Mouse (Mus musculus) left cerebral cortex, postnatal 36 days (tissue): ENCODE data around the gene Sclt1. TPM values are rescaled to one million over a fixed set of nuclear protein-coding genes. Genes with fewer than 3 reads are reported as not detected.
"Not testable (repeated sequence)": the region's sequence is repeated elsewhere in the genome, so short reads cannot be mapped to it uniquely, and the experiment has no call there.

Source experiments
- DNase-seq, 2 experiments: peaks; one replicate each; pipeline ENCODE4 v3.0.0; 2021 to 2022; ENCODE audit warnings: low spot score in 2 of 2, mixed read lengths in 1 of 2
- intact Hi-C: fragments of 180-260 bp; cut with DNase I; formaldehyde crosslinking; loops from one replicate; pipeline ENCODE4 v1.15.1; 2025
- total RNA-seq, 2 experiments: library from RNA; stranded (reverse); gene quantifications; 2 replicates each; pipeline ENCODE4 v1.2.3; 2021

The Sclt1 gene
- total RNA-seq, result 10 to 100 TPM; 13.0 to 21.4 TPM

GRCm38 (mm10) chr3:41742278-41742934 lies at the start of gene Sclt1, which contains the start of gene D3Ertd751e:
Gene Sclt1, minus strand, starts transcription at chr3:41742514.
Gene D3Ertd751e, plus strand, starts transcription at chr3:41742611.
- intact Hi-C loops, result loop anchor here (5.0 kb wide), 1 partner anchor 560 kb away; no protein-coding TSS in a partner anchor
- peak; percentile 98 for DNase-seq

GRCm38 (mm10) chr3:41762091-41762490 lies 19.8 kb upstream of the Sclt1 start:
- DNase-seq, result no peak
- intact Hi-C loops, result no loop called here

DNA sequence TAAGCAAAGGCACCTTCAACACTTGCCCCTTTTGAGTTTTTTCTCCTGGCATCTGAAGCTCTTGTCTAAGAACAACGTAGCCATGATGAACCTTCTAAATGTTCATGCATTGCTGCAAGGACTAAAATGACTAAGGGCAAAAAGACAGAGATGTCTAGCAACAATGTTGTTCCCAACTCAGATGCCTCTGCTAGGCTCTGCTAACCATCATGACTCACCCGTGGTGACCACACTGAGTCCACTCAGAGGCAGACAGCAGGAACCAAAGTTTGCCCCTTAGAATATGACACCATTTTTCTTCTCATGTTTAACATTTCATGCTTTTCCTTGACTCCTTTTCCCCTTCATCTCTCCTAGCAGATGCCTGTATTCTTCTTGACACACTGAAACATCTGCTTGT lies 12.2 kb upstream of the Sclt1 start:
- intact Hi-C loops, result no loop called here

GRCm38 (mm10) chr3:41743436-41743835 lies 1.1 kb upstream of the Sclt1 start:
- no peak for DNase-seq
- intact Hi-C loops, result loop anchor here (5.0 kb wide), 1 partner anchor 561 kb away; no protein-coding TSS in a partner anchor

More for the DNA sequence above, 12.2 kb upstream of the Sclt1 start:
- DNase-seq, result no peak

DNA sequence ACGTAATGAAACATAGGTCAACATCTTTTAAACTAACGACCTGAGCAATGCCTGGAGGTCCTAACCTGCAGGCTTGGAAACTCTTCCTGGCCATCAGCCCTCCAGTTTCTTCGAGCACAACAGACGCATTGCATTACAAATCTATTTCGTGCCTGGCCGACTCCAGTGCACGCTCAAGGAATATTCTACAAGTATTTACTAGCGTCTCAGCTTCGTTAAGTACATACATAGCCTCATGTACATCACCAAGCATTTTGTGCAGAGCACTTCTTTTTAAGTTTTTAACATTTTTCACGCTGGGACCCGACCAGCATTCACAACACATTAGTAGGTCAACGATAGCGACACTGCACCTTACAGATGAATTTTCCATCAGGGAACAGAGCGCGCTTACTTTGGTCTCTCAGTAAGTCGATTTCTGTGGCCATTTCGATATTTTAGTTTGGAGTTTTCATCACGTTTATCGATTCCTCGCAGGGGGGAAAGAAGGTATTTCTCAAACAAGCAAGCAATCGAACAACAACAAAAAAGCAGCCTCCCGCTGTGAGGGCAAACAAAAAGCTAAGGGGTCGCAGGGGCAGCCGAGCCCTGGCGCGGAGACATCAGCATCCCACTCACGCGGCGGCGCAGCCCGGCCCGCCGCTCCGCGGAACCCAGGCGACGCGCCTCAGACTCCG lies 575 bp downstream of the Sclt1 start:
- intact Hi-C loops, result loop anchor here (5.0 kb wide), 1 partner anchor 559 kb away; no protein-coding TSS in a partner anchor
- DNase-seq, result peak in 1 of 2 experiments; percentile 6

- intact Hi-C loops, result no loop called here
- no peak for DNase-seq
These were observed 46.6 kb downstream of the Sclt1 start for GRCm38 (mm10) chr3:41695681-41696080.

- DNase-seq, result no peak
- intact Hi-C loops, result no loop called here
These were observed 49.7 kb downstream of the Sclt1 start for GRCm38 (mm10) chr3:41692440-41693142.

- intact Hi-C loops, DNase-seq: not testable (repeated sequence)
These were observed 52.1 kb downstream of the Sclt1 start for GRCm38 (mm10) chr3:41690114-41690640.

GRCm38 (mm10) chr3:41686396-41686795 lies 55.9 kb downstream of the Sclt1 start:
- intact Hi-C loops, result no loop called here
- DNase-seq, result no peak

DNA sequence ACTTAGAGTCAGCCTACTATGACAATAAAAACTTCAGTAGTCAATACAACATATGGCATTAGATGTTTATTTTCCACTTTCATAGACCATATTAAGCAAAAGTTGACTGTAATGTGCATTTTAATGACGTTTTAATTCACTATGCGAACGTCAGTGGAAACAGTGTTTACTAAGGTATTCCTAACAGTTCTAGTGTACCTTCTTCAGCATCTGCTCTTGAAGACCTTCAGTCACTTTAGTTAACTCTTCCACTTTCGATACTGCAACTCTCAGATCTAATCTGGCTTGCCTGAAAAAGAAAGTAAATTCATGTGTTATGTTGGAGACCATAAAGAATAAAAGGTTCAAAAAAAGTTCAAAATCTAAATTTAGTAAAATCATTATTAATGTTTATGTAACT lies 60.2 kb downstream of the Sclt1 start:
- no peak for DNase-seq

DNA sequence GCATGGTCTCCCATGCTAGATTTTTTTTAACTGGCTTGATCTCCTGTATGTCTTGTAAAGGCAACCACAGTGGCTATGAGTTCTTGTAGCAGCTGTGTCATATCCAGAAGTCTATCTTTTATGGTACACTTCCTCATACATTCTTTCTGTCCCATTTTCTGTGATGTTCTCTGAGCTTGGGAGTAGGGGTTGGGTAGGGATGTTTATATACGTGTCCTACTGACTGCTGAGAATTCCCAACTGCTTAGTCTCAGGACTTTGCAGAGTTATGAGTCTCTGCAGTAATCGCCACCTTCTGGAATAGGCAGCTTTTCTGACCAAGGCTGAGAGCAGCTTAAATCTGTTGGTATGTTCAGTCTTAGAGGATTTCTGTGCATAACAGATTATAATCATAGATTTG lies 65.7 kb downstream of the Sclt1 start:
- no peak for DNase-seq
- intact Hi-C loops, result no loop called here

More for the DNA sequence above, 60.2 kb downstream of the Sclt1 start:
- intact Hi-C loops, result no loop called here

- intact Hi-C loops, result no loop called here
- DNase-seq, result no peak
These were observed 67.5 kb downstream of the Sclt1 start for GRCm38 (mm10) chr3:41674778-41675177.

- intact Hi-C loops, result no loop called here
- DNase-seq, result no peak
These were observed 86.7 kb downstream of the Sclt1 start for GRCm38 (mm10) chr3:41655642-41656041.

GRCm38 (mm10) chr3:41620971-41621370 lies 121.3 kb downstream of the Sclt1 start:
- intact Hi-C loops, result no loop called here
- DNase-seq, result no peak

DNA sequence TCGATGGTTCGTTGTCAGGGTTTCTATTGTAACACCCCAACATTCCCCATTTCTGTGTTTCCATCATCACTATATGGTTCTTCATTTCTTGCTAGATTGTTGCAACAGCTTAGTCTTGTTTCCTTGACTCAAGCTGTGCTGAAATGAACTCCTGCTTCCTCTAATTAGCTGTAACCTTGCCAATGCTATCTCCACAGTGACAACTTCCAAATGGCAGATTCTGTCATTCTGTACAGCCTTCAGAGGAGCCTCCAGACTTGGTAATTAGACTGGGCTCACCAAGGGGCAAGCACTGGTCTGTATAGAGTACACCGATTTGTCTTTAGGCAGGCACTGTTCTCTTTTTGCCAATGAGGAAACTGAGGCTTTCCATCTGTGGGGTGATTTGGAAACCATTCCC lies 123.8 kb downstream of the Sclt1 start:
- intact Hi-C loops, result no loop called here
- DNase-seq, result no peak

DNA sequence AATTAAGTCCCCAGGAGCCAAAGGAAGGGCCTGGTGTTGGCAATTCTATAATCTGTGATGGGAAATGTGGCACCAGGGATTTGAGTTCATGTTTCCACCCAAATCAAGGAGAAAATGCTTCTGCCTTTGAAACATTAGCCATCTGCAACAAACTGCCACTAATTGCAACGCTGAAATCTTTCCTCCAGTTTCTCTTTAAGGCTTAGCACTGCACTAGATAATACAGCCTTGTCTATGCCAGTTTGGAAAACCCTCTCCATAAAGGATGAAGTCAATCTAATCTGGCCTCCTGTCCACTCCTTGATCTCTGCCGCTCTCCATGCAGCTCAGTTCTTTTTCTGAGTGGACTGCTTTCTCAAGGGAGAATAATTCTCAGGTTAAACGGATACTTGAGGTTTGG lies 124.3 kb downstream of the Sclt1 start:
- DNase-seq, result no peak
- intact Hi-C loops, result no loop called here

- intact Hi-C loops, result no loop called here
- no peak for DNase-seq
These were observed 127.9 kb downstream of the Sclt1 start for GRCm38 (mm10) chr3:41614230-41614985.

DNA sequence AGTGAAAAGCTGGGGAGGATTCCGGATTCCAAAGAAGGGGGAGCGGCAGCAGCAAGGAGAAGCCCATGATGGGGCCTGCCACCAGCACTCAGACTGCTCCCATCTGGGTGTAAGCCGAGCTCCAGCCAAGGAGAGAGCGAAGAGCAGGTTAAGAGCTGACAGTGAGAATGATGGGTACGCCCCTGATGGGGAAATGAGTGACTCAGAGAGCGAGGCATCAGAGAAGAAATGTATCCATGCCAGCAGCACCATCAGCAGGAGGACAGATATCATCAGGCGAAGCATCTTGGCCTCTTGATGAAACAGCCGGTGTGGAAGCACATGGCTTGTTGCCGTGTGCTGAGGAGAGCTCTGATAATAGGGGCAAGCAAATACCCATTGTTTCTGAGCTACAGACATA lies 128.6 kb downstream of the Sclt1 start:
- intact Hi-C loops, result no loop called here
- DNase-seq, result no peak

DNA sequence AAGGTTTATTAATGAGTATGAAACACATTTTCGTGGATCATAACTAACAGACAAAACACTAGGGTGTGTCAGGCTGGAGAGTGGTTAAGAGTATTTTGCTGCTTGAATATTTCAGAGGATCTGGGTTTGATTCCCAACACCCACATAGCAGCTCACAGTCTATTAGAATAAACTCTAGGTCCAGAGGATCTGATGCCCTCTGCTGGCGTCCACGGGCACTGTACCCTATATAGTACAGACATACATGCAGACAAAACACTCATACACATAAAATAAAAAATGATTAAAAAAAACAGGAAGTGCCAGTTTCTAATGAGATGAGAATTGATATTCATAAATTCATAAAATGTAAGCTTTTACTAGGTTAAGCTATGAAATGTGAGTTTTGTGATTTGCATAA lies 130.1 kb downstream of the Sclt1 start:
- DNase-seq, result no peak
- intact Hi-C loops, result no loop called here

DNA sequence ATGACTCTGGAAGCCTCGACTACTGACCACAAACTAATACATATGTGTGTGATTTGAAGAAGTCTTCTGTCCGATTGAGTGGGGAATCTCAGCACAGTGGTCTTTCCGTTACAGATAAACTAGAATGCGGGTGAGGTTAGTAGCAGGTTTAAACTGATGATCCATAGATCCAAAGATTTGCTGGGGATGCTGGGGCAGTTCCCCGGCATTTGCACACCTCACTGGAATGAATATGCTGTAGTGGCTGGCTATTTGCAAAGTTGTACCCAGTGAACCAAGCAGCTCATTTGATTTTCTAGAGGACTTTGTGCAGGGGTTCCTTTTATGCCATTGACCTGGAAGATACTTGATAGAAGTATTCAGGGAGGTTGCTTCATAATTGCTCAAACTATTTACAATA lies 133.2 kb downstream of the Sclt1 start:
- DNase-seq, result no peak
- intact Hi-C loops, result no loop called here
